Mouse (Mus musculus): ENCODE data around the gene Pcx. TPM values are rescaled to one million over a fixed set of nuclear protein-coding genes. Genes with fewer than 3 reads are reported as not detected.
A peak's percentile ranks its signal among the peaks of the same experiment; 100 is the strongest.

Pcx gene
- polyA plus RNA-seq, 1 experiment from 2014 or later = 14.0 TPM

GRCm38 (mm10) chr19:4587426-4587825, 77.2 kb downstream of the Pcx start:
- no peaks in the 10 kb centered on the region for H3K27me3 ChIP-seq (ENCODE audit: insufficient read depth, low read length)
- ATAC-seq (ENCODE audit: insufficient read depth) = no peak
- no peak for DNase-seq
- H3K36me3 ChIP-seq (ENCODE audit: insufficient read depth) = no peaks in the 10 kb centered on the region
- no peak overlapping the region for H3K9ac ChIP-seq
- H3K4me3 ChIP-seq (ENCODE audit: low read depth, low read length) = no peak overlapping the region
- H3K4me1 ChIP-seq (ENCODE audit: insufficient read depth) = no peaks in the 10 kb centered on the region
- no peak overlapping the region for H3K27ac ChIP-seq (ENCODE audit: low read depth)
- TF ChIP-seq CTCF (IDR thresholded peaks at IDR 0.05; ENCODE audit: low read depth) = no peak
- H3K9me3 ChIP-seq (ENCODE audit: low read depth, low read length) = no peaks in the 10 kb centered on the region
- WGBS = 54% methylated on average over 2 of the region's 2 CpGs
- no peak overlapping the region for H3K4me2 ChIP-seq

- Histone ChIP-seq H3K4me2 (no peak overlapping the region), H3K9me3 (ENCODE audit: low read depth, low read length) (no peaks in the 10 kb centered on the region), H3K27me3 (ENCODE audit: insufficient read depth, low read length) (no peaks in the 10 kb centered on the region), H3K36me3 (ENCODE audit: insufficient read depth) (no peaks in the 10 kb centered on the region), H3K9ac (no peak overlapping the region), H3K4me3 (ENCODE audit: low read depth, low read length) (no peak overlapping the region), H3K4me1 (ENCODE audit: insufficient read depth) (no peaks in the 10 kb centered on the region), H3K27ac (ENCODE audit: low read depth) (no peak overlapping the region)
- no peak for TF ChIP-seq CTCF (IDR thresholded peaks at IDR 0.05; ENCODE audit: low read depth)
- ATAC-seq (ENCODE audit: insufficient read depth) (no peak), DNase-seq (no peak)
- 56% methylated on average over 3 of the region's 3 CpGs for WGBS
These were observed 78.2 kb downstream of the Pcx start for GRCm38 (mm10) chr19:4588430-4588829.

- no peak overlapping the region for H3K4me2 ChIP-seq
- ATAC-seq (ENCODE audit: insufficient read depth) = no peak
- H3K27ac ChIP-seq (ENCODE audit: low read depth) = no peak overlapping the region
- H3K9me3 ChIP-seq (ENCODE audit: low read depth, low read length) = no peaks in the 10 kb centered on the region
- H3K9ac ChIP-seq = no peak overlapping the region
- no peaks in the 10 kb centered on the region for H3K27me3 ChIP-seq (ENCODE audit: insufficient read depth, low read length)
- H3K36me3 ChIP-seq (ENCODE audit: insufficient read depth) = no peaks in the 10 kb centered on the region
- no peak overlapping the region for H3K4me3 ChIP-seq (ENCODE audit: low read depth, low read length)
- peak; percentile 37; the same call in 1 of the 2 replicates for TF ChIP-seq CTCF (IDR thresholded peaks at IDR 0.05; ENCODE audit: low read depth)
- no peak for DNase-seq
- H3K4me1 ChIP-seq (ENCODE audit: insufficient read depth) = no peaks in the 10 kb centered on the region
- WGBS = 52% methylated on average over 1 of the region's 1 CpGs
These were observed 78.8 kb downstream of the Pcx start for GRCm38 (mm10) chr19:4589081-4589480.

GRCm38 (mm10) chr19:4590025-4590424, 79.8 kb downstream of the Pcx start:
- Histone ChIP-seq H3K4me3 (ENCODE audit: low read depth, low read length) (no peak overlapping the region), H3K27me3 (ENCODE audit: insufficient read depth, low read length) (no peaks in the 10 kb centered on the region), H3K9me3 (ENCODE audit: low read depth, low read length) (no peaks in the 10 kb centered on the region), H3K36me3 (ENCODE audit: insufficient read depth) (no peaks in the 10 kb centered on the region), H3K27ac (ENCODE audit: low read depth) (no peak overlapping the region), H3K4me2 (no peak overlapping the region), H3K9ac (no peak overlapping the region), H3K4me1 (ENCODE audit: insufficient read depth) (no peaks in the 10 kb centered on the region)
- no peak for TF ChIP-seq CTCF (IDR thresholded peaks at IDR 0.05; ENCODE audit: low read depth)
- 79% methylated on average over 3 of the region's 3 CpGs for WGBS
- no peak for ATAC-seq (ENCODE audit: insufficient read depth)
- DNase-seq = peak; percentile 33

- no peak for DNase-seq
- no peak overlapping the region for H3K4me2 ChIP-seq
- H3K9me3 ChIP-seq (ENCODE audit: low read depth, low read length) = no peaks in the 10 kb centered on the region
- H3K9ac ChIP-seq = no peak overlapping the region
- ATAC-seq (ENCODE audit: insufficient read depth) = no peak
- no peaks in the 10 kb centered on the region for H3K36me3 ChIP-seq (ENCODE audit: insufficient read depth)
- H3K4me3 ChIP-seq (ENCODE audit: low read depth, low read length) = no peak overlapping the region
- no peak overlapping the region for H3K27ac ChIP-seq (ENCODE audit: low read depth)
- H3K4me1 ChIP-seq (ENCODE audit: insufficient read depth) = no peaks in the 10 kb centered on the region
- no peak for TF ChIP-seq CTCF (IDR thresholded peaks at IDR 0.05; ENCODE audit: low read depth)
- 51% methylated on average over 7 of the region's 7 CpGs for WGBS
- no peaks in the 10 kb centered on the region for H3K27me3 ChIP-seq (ENCODE audit: insufficient read depth, low read length)
These were observed 83.7 kb downstream of the Pcx start for GRCm38 (mm10) chr19:4593792-4594522.

- Histone ChIP-seq H3K9ac (no peak overlapping the region), H3K4me3 (ENCODE audit: low read depth, low read length) (no peak overlapping the region), H3K27ac (ENCODE audit: low read depth) (no peak overlapping the region), H3K4me1 (ENCODE audit: insufficient read depth) (no peaks in the 10 kb centered on the region), H3K36me3 (ENCODE audit: insufficient read depth) (no peaks in the 10 kb centered on the region), H3K9me3 (ENCODE audit: low read depth, low read length) (no peaks in the 10 kb centered on the region), H3K4me2 (no peak overlapping the region), H3K27me3 (ENCODE audit: insufficient read depth, low read length) (no peaks in the 10 kb centered on the region)
- WGBS = 54% methylated on average over 2 of the region's 2 CpGs
- DNase-seq (no peak), ATAC-seq (ENCODE audit: insufficient read depth) (no peak)
- no peak for TF ChIP-seq CTCF (IDR thresholded peaks at IDR 0.05; ENCODE audit: low read depth)
These were observed 85.8 kb downstream of the Pcx start for GRCm38 (mm10) chr19:4596071-4596470.

GRCm38 (mm10) chr19:4602459-4602858, 92.2 kb downstream of the Pcx start:
- Histone ChIP-seq H3K9me3 (ENCODE audit: low read depth, low read length) (no peaks in the 10 kb centered on the region), H3K9ac (no peak overlapping the region), H3K36me3 (ENCODE audit: insufficient read depth) (no peaks in the 10 kb centered on the region), H3K27me3 (ENCODE audit: insufficient read depth, low read length) (no peaks in the 10 kb centered on the region), H3K27ac (ENCODE audit: low read depth) (no peak overlapping the region), H3K4me2 (no peak overlapping the region), H3K4me1 (ENCODE audit: insufficient read depth) (no peaks in the 10 kb centered on the region), H3K4me3 (ENCODE audit: low read depth, low read length) (no peak overlapping the region)
- ATAC-seq (ENCODE audit: insufficient read depth) (no peak), DNase-seq (no peak)
- WGBS = 73% methylated on average over 20 of the region's 20 CpGs
- no peak for TF ChIP-seq CTCF (IDR thresholded peaks at IDR 0.05; ENCODE audit: low read depth)
